Mouse (Mus musculus) hindbrain, embryonic 14.5 days (tissue): Measurements from ENCODE around the gene Pnpla3. TPM values are rescaled to one million over a fixed set of nuclear protein-coding genes. Genes with fewer than 3 reads are reported as not detected.

Source experiments
- ATAC-seq: fragments of 200-750 bp; cut with Nextera tagmentation; 2 replicates; pipeline ENCODE4 v1.8.0; 2017; ENCODE audit warnings: moderate number of reproducible peaks, mild to moderate bottlenecking, moderate TSS enrichment, moderate library complexity; ENCODE audit not compliant: low FRiP score
- DNase-seq: peaks from one replicate; pipeline ENCODE4 v3.0.0-alpha.2; 2015; ENCODE audit warnings: low spot score
- H3K27ac ChIP-seq: fragments of 300-500 bp; sonication (generic); 2 replicates; pipeline ENCODE4 v1.5.1; 2014; ENCODE audit warnings: mild to moderate bottlenecking, moderate library complexity
- H3K27me3 ChIP-seq: fragments of 300-500 bp; sonication (generic); 2 replicates; pipeline ENCODE4 v1.6.1; 2014; ENCODE audit warnings: mild to moderate bottlenecking, low read length, mixed read lengths; ENCODE audit not compliant: control insufficient read depth, insufficient read depth
- H3K36me3 ChIP-seq: fragments of 300-500 bp; sonication (generic); replicated peaks from 2 replicates; pipeline ENCODE4 v1.6.1; 2014; ENCODE audit not compliant: control insufficient read depth, insufficient read depth
- H3K4me1 ChIP-seq: fragments of 300-500 bp; sonication (generic); replicated peaks from 2 replicates; pipeline ENCODE4 v1.6.1; 2014; ENCODE audit warnings: antibody characterized with exemption, low read length, mixed read lengths; ENCODE audit not compliant: control insufficient read depth, insufficient read depth
- H3K4me2 ChIP-seq: fragments of 300-500 bp; sonication (generic); replicated peaks from 2 replicates; pipeline ENCODE4 v1.6.1; 2014; ENCODE audit warnings: mild to moderate bottlenecking, moderate library complexity
- H3K4me3 ChIP-seq: fragments of 300-500 bp; sonication (generic); replicated peaks from 2 replicates; pipeline ENCODE4 v1.5.1; 2014; ENCODE audit warnings: mild to moderate bottlenecking, low read length
- H3K9ac ChIP-seq: fragments of 300-500 bp; sonication (generic); 2 replicates; pipeline ENCODE4 v1.6.1; 2014
- H3K9me3 ChIP-seq: fragments of 300-500 bp; sonication (generic); 2 replicates; pipeline ENCODE4 v1.6.1; 2016; ENCODE audit warnings: low read length; ENCODE audit not compliant: control insufficient read depth
- WGBS: fragments of 180-500 bp; shearing (Covaris S2); extraction: QIAGEN DNeasy Blood & Tissue Kit; methylation state at CpG from one replicate; pipeline ENCODE4 v1.1.7; 2014; 5-methylcytosine and 5-hydroxymethylcytosine counted together
- polyA plus RNA-seq: library from polyadenylated mRNA; unstranded; fragments of >200 nt; fragmentation: Nextera tagmentation; extraction: Ambion mirVana; gene quantifications from 2 replicates; pipeline ENCODE4 v1.2.1, GENCODE M21; 2014

The Pnpla3 gene
- 3.4 and 4.2 TPM in 2 replicates for polyA plus RNA-seq

- Histone ChIP-seq H3K27ac (peak within 1 kb of the TSS; percentile 66), H3K27me3 (no peaks in the 10 kb centered on the region), H3K36me3 (no peaks in the 10 kb centered on the region), H3K4me1 (peaks cover 17% of the 10 kb centered on the region), H3K9ac (peak within 1 kb of the TSS; percentile 75), H3K4me3 (peak within 1 kb of the TSS; percentile 50), H3K4me2 (peak within 1 kb of the TSS; percentile 94), H3K9me3 (no peaks in the 10 kb centered on the region)
- 1% methylated on average over 28 of the region's 28 CpGs for WGBS
- ATAC-seq (peak; percentile 96), DNase-seq (peak; percentile 96)
These were observed at the start of gene Pnpla3 for GRCm38 (mm10) chr15:84167600-84167999. TSS of gene Pnpla3 (plus strand) at chr15:84167837.

- Histone ChIP-seq H3K27ac (no peak overlapping the region), H3K27me3 (no peaks in the 10 kb centered on the region), H3K4me2 (no peak overlapping the region), H3K9me3 (no peaks in the 10 kb centered on the region), H3K4me3 (no peak overlapping the region), H3K9ac (no peak overlapping the region), H3K4me1 (no peaks in the 10 kb centered on the region), H3K36me3 (no peaks in the 10 kb centered on the region)
- DNase-seq (no peak), ATAC-seq (no peak)
- WGBS = 24% methylated on average over 6 of the region's 6 CpGs
These were observed 47.0 kb upstream of the Pnpla3 start for GRCm38 (mm10) chr15:84120612-84121011.

- Histone ChIP-seq H3K27me3 (no peaks in the 10 kb centered on the region), H3K9ac (no peak overlapping the region), H3K4me1 (no peaks in the 10 kb centered on the region), H3K4me2 (no peak overlapping the region), H3K4me3 (no peak overlapping the region), H3K9me3 (no peaks in the 10 kb centered on the region), H3K36me3 (no peaks in the 10 kb centered on the region), H3K27ac (no peak overlapping the region)
- ATAC-seq (no peak), DNase-seq (no peak)
- WGBS = 80% methylated on average over 7 of the region's 7 CpGs
These were observed 46.6 kb upstream of the Pnpla3 start for GRCm38 (mm10) chr15:84121036-84121435.

- DNase-seq (no peak), ATAC-seq (no peak)
- no peaks in the 10 kb centered on the region for H3K9me3 ChIP-seq
These were observed 44.6 kb upstream of the Pnpla3 start, which contains the start of gene Pnpla5 for GRCm38 (mm10) chr15:84123075-84123474. TSS of gene Pnpla5 (minus strand) at chr15:84123175.

GRCm38 (mm10) chr15:84124086-84124485 is 43.6 kb upstream of the Pnpla3 start:
- no peak for ATAC-seq
- DNase-seq = no peak
- Histone ChIP-seq H3K4me2 (no peak overlapping the region), H3K9ac (no peak overlapping the region), H3K9me3 (no peaks in the 10 kb centered on the region), H3K27ac (no peak overlapping the region), H3K36me3 (no peaks in the 10 kb centered on the region), H3K4me1 (no peaks in the 10 kb centered on the region), H3K27me3 (no peaks in the 10 kb centered on the region), H3K4me3 (no peak overlapping the region)
- 77% methylated on average over 7 of the region's 7 CpGs for WGBS

More at GRCm38 (mm10) chr15:84123075-84123474, 44.6 kb upstream of the Pnpla3 start, which contains the start of gene Pnpla5:
- Histone ChIP-seq H3K36me3 (no peaks in the 10 kb centered on the region), H3K27ac (no peak within 1 kb of the TSS), H3K9ac (no peak within 1 kb of the TSS), H3K4me1 (no peaks in the 10 kb centered on the region), H3K4me3 (no peak within 1 kb of the TSS), H3K27me3 (no peaks in the 10 kb centered on the region), H3K4me2 (no peak within 1 kb of the TSS)
- WGBS = 76% methylated on average over 8 of the region's 8 CpGs

GRCm38 (mm10) chr15:84126447-84126846 is 41.2 kb upstream of the Pnpla3 start:
- ATAC-seq = no peak
- no peaks in the 10 kb centered on the region for H3K27me3 ChIP-seq
- no peak overlapping the region for H3K4me3 ChIP-seq
- 83% methylated on average over 4 of the region's 4 CpGs for WGBS
- no peaks in the 10 kb centered on the region for H3K36me3 ChIP-seq
- H3K4me1 ChIP-seq = no peaks in the 10 kb centered on the region
- no peak overlapping the region for H3K4me2 ChIP-seq
- no peak for DNase-seq
- H3K9ac ChIP-seq = no peak overlapping the region
- H3K9me3 ChIP-seq = no peaks in the 10 kb centered on the region
- no peak overlapping the region for H3K27ac ChIP-seq

- WGBS = 41% methylated on average over 5 of the region's 5 CpGs
- H3K9me3 ChIP-seq = no peaks in the 10 kb centered on the region
- H3K36me3 ChIP-seq = no peaks in the 10 kb centered on the region
- H3K4me3 ChIP-seq = no peak overlapping the region
- DNase-seq (no peak), ATAC-seq (no peak)
- H3K4me2 ChIP-seq = no peak overlapping the region
- H3K27me3 ChIP-seq = no peaks in the 10 kb centered on the region
- no peaks in the 10 kb centered on the region for H3K4me1 ChIP-seq
- no peak overlapping the region for H3K9ac ChIP-seq
- H3K27ac ChIP-seq = no peak overlapping the region
These were observed 40.8 kb upstream of the Pnpla3 start for GRCm38 (mm10) chr15:84126871-84127270.

- no peak overlapping the region for H3K27ac ChIP-seq
- H3K4me3 ChIP-seq = no peak overlapping the region
- no peaks in the 10 kb centered on the region for H3K36me3 ChIP-seq
- DNase-seq (no peak), ATAC-seq (no peak)
- H3K9me3 ChIP-seq = no peaks in the 10 kb centered on the region
- no peaks in the 10 kb centered on the region for H3K4me1 ChIP-seq
- no peak overlapping the region for H3K4me2 ChIP-seq
- 68% methylated on average over 16 of the region's 16 CpGs for WGBS
- H3K9ac ChIP-seq = no peak overlapping the region
- H3K27me3 ChIP-seq = no peaks in the 10 kb centered on the region
These were observed 36.4 kb upstream of the Pnpla3 start for GRCm38 (mm10) chr15:84131096-84131786.

GRCm38 (mm10) chr15:84131971-84132370 is 35.7 kb upstream of the Pnpla3 start:
- H3K4me1 ChIP-seq = no peaks in the 10 kb centered on the region
- no peak overlapping the region for H3K9ac ChIP-seq
- H3K4me2 ChIP-seq = no peak overlapping the region
- DNase-seq = no peak
- H3K27ac ChIP-seq = no peak overlapping the region
- whole genome bisulfite sequencing = 97% methylated on average over 7 of the region's 7 CpGs
- H3K27me3 ChIP-seq = no peaks in the 10 kb centered on the region
- H3K9me3 ChIP-seq = no peaks in the 10 kb centered on the region
- no peaks in the 10 kb centered on the region for H3K36me3 ChIP-seq
- ATAC-seq = no peak
- no peak overlapping the region for H3K4me3 ChIP-seq
